Mouse (Mus musculus) adrenal gland, adult (tissue): ENCODE results near the gene Lrguk.

ENCODE experiments used
- DNase-seq, 2 experiments: peaks; one replicate each; pipeline ENCODE4 v3.0.0; 2022 to 2023; ENCODE audit warnings: low spot score in 1 of 2; ENCODE audit not compliant: inconsistent age in 2 of 2

Lrguk gene

DNA sequence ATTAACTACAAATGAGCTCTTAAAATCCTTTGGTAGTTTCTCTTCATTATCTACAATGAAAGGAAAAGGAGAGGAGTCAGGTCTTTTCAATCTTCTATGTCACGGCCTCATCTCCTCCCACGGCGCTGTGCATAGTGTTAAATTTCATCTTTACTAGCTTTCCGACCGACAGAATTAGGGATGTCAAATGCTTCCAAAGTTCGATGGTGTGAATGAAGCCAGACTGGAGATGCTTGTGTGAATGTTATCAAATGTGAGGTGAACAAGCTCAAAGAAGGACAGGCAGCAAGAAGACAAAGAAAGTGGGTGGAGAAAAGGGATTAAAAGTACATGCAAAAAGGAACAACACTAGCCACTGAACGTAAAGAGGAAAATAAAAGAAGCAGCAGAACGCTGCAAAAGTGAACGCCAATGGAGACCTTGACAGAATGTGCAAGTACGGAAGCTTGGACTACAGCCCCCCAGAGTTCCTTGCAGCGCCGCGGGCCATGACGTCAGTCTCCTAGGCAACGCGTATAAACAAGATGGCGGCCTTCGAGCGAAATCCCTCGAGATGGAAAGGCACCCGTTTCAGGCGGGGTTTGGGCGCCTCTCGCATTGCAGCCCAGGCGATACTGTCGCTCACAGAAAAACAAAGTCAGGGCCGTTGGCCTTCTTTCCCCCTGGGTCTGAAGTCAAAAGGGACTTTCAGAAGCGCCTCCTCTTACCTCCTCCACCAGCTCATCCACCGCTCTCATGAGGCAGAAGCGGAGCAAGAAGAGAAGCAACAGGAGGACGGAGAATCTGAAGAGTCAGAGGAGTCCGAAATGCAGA, at the start of gene Lrguk:
Lrguk (plus strand) TSS at position 516 of the 813 bp plus-strand sequence.
- peak; percentile 87 to 96 for DNase-seq

DNA sequence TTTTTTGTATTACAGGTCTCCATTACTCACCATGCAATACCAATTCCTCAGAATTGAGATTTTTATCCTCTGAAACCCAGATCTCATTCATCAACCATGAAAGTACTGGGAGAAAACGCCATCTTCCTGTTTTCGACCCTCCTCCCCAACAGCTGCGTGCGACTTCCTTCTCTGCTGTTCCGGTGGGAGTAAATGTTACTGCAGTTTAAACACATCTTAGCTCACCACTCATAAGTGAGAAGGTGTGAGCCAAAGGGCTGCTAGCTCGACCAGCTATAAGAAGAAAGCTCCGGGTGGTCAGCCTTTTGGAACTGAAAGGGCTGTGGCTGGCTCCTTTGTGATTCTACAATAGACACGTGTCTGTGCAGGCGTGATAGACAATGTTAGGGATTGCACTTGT, 46.5 kb upstream of the Lrguk start:
- no peak for DNase-seq

DNA sequence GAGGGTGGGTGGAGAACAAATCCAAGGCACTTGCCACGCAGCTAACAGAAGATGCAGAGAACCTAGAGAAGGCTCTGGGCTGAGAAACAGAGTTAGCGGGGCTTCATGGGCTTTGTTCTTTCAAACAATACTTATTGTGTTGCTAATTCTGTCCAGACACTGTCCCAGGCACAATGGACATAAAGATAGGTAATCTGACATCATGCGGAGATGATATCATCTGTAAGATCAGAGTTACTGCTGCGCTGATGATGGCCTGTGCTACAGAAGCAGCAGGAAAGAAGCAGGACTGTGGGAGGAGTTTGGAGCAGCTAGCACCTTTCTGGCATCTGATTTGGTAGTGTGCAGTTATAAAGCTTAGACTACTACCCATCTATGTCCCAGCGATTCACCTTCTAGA, 42.1 kb upstream of the Lrguk start:
- DNase-seq = no peak

DNA sequence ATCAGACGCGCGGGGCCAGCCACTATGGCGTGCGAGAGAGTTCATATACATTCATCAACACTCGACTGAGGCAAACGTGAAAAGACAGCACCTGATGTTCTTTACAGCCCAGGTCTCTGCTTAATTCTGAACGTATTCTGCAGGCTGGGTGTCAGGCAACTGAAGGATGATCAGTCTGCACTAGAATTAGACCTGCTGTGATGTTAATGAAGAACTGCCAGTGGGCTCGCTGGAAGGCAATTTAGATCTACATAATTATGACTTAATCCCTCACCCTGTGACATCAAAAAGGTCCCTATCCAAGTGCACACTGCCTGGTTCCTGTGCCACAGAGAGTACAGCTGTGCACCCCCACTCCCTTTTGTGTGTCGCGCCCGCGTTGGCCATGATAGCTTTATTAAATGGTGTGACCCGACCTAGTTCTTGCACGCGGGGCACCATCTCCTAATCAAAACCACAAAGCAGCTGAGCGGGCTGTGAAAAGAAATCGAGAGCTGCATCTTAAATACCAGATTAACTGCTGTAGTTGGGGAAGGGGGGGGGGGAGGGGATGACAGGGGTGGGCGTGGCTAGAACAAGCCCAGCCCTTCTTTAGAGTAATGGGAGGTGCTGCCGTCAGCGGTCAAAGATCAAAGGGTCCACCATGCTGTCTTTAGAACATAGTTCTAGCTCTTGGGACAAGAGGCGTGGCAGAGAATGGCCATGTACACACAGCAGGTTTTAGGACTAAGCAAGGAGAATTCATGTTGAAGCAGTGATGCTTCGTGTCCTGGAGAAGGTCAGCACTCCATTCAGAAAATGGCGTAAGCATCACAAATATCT, 36.8 kb upstream of the Lrguk start:
- DNase-seq = no peak

DNA sequence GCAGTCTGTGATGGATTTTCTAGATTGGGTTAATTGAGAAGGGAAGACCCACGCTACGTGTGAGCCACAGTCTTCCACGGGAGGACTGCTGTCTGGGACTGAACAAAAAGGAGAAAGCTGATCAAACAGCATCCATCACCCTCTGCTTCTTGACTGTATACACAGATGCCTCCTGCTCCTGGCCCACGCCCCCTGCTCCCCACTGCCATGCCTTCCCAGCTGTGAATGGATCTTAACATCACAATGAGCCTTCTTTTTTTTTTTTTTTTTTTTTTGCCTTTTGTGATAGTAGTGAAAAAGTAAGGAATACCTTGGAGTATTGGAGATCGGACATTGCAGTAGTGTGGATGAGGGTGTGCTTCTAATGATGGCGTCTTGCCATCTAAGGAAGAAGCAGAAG, 35.4 kb upstream of the Lrguk start:
- DNase-seq = no peak

DNA sequence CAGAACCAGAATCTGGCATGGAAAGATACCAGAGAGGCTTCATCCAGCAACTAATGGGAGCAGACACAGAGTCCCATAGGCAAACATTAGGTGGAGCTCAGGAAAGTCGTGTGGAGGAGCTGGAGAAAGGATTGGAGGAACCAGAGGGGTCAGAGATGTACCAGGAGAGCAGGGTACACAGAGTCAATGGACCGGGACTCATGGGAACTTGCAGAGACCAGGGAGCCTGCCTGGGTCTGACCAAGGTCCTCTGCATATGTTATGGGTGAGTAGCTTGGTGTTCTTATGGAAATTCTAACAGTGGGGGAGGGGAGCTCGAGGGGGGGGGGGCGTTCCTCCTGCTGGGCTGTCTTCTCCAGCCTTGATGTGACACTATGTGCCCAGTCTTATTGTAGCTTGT, 30.7 kb upstream of the Lrguk start:
- DNase-seq = no peak

DNA sequence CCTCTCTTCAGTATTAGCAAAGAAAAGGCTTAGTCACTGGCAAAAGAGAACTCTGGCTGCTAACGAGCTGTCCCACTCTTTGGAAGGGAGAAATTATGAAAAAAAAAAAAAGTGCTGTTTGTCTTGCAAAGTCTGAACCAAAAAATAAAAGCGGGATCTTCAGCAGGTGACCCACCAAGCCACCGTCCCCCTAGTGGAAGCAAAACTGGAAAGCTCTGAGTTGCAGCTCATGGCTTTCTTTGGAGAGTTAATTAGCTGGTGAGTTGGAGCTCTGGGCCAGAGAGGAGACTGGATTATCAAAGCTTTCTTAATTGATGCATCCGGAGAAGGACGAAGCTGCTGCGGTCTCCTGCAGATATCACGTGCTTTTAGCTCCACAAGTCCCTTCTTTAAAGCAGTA, 29.7 kb upstream of the Lrguk start:
- no peak for DNase-seq

DNA sequence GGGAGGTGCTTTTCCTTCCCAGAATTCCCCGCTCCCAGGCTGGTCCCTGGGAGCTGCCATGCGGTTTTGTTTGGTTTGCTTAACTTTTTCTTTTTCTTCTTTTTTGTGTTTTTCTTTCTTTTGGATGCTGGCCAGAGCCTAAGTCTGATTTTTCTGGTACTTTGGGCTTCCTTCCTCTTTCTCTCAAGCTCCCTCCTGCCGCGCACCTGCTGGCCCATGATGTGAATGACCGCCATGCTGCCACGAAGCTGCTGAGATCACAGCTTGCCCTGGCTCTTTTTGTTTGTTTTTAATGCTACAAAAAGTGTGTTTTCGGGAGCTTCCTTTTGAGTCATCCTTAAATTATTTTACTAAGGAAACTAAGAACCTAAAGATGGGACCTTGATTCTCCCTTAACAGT, 28.6 kb upstream of the Lrguk start:
- no peak for DNase-seq

DNA sequence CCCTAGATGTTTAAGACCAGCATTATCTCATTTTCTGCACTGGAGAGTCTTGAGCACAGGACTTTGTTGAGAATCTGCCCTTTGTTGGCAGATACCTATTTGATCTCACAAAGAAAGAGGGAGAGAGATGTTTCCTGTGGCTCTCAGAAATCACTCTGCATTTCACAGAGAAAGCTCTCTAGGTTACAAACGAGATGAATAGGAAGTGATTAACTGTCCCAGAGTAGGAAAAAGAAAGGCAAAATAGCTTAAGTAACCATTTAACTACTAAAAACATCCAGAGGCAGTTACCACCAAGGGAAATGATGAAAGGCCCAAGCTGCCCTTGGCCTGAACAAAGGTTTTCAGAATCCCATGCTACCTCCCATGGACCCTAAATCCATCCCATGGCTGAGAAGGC, 26.2 kb upstream of the Lrguk start:
- no peak for DNase-seq

DNA sequence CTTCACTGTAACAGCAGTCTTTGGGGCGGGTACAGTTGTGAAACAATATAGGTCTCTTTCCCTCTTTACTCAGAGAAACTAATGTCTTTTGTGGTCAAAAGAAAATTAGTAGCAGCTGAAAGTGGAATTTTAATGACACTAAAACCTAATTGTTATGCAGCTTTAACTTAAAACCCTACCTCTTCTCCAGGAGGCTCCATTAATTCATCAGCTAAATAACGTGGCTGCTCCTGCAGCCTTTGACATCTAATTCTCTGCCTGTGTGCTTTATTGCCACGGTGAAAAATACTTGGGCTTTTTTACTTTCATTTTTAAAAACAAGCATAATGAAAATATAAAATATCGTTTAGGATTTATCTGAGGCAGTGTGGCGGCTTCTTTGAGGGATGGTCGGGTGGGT, 15.8 kb upstream of the Lrguk start:
- DNase-seq = no peak

DNA sequence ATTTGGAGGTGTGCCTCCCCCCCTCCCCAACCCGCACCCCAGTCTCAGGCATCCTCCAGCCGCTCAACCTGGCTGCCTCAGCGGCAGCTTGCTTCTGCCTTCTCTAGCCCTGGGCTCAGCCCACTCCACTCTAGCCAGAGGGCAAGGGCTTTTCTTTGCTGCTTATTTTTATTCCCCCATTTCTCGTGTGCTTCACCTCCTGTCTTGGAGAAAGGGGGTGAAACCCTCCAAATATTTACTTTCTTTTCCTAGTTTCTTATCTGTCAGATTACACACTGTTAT, 439 bp downstream of the Lrguk start:
- DNase-seq = no peak

DNA sequence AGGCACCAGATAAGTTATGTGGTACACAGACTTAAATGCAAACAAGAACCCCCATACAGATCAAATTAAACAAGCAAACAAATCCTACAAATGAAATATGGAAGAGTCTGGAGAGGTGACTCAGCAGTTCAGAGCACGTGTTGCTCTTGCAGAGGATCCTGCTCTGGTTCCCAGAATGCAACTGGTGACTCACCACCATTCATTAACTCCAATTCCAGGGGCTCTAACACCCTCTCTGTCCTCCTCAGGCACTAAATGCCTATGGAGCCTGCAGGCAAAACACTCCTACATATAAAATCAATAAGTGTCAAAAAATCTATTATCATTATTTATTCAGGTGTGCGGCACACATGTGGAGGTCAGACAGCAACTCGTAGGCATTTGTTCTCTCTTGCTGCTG, 4.8 kb downstream of the Lrguk start:
- no peak for DNase-seq

DNA sequence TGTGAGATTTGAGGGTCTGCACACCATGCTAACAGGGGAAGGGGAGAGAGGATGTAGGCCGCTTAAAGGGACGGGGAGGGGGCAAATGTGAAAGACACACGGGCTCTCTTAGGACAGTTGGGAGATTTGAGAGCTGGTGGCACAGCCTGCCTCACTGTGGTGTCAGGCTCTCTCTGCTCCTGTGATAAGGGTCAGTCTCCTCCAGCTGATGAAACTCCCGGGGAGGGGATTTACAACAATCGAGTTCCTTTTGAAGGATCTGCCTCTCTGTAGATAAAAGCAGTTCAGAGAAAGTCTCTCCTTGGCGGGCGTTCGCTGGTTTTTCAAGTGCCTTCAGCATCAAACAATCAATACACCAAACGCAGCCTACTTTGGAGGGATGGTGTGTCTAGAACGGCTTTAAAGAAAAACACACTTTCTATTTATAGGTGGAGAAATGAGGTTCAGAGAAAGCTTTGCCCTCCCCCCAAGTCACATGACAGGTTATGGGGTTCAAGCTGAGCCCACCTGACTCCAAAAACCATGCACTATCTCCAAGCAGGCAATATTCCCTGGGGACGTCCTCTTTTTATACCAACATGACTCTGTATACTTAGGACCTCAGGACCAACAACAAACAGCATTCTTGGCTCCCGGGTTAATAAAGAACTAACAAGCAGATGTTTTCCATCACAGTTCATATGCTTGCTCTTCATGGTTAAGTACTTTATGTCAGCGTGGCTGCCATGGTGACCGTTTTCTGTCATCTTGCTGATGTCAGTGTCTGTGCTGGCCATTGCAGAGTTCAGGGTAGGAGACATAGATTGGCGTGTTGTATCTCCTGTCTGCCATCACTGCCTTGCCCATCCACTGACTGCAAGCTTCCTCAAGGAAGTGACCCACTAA, 5.6 kb downstream of the Lrguk start:
- DNase-seq = no peak

DNA sequence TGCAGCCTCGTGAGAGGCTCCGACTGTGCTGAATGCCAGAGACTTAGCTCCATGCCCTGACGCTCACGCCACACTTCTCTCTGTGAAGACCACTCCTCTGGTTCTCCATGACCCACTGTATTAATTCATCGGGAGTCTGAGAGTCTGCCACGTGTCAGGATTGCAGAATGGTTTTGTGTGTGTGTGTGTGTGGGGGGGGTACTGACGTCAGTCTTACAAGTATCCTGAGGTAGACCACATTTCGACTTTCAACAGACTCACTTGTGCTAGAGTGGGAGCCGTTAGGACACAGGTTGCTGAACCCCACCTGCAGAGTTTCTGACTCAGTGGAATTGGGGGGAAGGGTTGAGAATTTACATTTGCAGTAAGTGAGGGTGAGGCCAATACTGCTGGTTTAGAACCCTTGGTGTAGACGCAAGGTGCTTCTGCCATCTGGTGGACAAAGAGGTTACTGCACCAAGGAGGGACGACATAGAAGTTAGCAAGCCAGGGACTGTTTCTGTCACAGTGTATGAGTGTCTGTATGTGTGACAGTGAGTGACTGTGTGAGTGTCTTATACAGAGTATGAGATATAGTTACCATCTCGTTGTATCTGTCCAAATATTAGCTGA, 11.5 kb downstream of the Lrguk start:
- peak; percentile 63 to 93 for DNase-seq

DNA sequence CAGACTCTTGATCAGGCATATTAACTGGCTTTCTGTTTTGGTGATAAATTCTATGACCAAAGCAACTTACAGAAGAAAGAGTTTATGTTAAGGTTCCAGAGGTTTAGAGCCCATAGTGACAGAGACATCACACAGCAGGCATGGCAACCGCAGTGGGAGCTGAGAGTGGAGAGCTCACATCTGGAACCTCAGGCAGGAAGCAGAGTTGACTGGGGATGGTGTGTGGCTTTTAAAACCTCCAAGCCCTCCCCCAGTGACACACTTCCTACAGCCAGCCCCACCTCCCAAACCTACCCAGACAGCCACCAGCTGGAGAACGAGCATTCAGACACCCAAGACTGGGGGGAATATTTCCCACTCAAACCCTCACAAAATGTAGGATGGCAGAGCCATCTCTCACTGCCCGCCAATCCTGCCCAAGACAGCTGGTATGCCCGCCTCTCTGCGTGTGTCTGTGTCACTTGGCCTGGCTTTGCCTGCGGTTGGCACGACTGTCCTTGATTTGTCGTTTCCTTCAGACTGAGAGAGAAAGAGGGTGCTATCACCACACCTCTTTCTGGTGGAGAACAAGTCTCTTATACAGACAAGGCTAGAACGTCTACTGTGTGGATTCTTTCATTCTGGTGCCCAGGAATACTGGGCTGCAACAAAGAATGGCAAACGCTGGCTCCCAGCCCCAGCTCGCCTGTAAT, 12.5 kb downstream of the Lrguk start:
- DNase-seq = no peak

DNA sequence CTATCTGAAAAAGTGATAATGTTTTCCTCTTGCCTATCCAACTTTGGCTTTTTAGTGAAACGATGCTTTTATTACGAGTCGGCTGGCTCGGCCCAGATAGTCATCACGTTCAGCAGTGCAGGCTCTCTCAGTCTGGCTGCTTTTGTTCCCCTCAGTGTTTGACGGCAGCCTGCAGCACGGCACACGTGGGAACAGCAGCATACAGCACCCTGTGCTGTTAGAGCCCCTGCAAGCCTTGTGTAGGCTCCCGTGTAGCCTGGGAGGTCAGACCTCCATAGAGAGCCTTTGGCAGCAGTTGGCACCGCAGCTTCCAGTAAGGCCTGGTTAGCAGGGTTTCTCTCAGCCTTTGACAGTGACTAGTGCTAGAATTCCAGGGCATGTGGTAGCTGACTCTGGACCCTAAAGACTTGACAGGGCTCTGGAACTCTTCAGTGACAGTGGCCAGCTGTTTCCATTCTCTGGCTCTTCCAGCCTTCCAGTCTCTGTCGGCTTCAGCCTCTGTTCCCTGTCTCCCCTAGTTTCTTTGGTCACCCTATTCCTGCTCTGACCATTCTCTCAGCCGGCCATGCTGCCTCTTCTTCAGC, 15.1 kb downstream of the Lrguk start:
- no peak for DNase-seq

DNA sequence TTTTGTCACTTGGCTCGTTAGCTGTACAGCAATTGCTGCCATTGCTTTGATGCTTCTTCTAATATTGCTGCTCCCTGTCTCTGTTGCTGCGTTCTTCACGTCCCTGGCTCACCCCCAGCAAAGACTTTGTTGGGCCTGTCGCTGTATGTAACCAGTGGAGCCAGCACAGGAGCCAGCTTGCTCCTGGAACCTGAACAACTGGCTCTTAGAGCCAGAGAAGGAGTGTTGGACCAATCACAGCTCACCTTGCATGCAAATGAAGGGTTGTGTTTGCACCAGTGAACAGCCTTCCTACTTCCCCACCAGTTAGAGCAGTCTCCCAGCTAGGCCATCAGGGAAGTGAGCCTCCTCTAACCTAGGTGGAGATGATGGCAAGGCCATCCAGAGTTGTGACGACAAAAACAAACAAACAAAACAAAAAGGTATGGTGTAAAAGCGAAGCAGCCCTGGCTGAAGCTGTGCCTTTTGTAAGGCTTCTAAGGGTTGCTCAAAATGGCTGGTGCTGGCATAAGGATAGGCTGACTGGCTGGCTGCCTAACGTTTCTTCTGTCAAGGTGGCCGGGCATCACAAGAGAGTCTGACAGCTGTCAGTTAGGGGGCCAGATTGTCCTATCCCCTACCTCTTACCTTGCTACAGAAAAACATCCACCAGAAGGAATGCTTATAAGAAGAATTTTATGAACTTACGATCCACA, 15.7 kb downstream of the Lrguk start:
- no peak for DNase-seq

DNA sequence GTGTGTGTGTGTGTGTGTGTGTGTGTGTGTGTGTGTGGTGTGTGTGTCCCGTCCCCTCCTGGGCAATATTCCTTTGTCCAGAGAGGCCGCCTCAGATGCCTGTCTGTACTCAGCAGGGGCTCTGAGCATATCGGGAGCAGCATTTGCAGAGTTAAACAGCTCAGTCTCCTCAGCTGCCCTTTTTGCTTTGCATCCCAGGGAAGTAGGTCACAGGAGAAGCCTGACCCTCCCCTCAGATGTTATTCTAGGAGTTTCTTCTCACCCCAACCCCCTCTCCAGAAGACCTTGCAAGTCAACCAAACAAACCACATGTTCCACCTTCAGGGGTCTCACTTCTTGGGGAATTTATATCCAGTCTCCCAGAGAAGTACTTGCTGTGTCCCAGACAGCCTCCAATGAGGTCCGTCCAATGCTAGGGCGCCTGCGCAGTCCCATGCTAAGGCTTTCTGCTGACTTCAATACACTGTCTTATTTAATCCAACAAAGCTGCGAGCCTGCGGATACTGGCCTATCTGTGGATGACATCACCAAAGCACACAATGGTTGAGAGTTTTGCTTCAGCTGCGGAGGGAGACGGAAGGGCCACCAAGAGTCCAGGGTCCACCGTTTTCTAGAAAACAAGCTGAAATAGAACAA, 17.4 kb downstream of the Lrguk start:
- no peak for DNase-seq

DNA sequence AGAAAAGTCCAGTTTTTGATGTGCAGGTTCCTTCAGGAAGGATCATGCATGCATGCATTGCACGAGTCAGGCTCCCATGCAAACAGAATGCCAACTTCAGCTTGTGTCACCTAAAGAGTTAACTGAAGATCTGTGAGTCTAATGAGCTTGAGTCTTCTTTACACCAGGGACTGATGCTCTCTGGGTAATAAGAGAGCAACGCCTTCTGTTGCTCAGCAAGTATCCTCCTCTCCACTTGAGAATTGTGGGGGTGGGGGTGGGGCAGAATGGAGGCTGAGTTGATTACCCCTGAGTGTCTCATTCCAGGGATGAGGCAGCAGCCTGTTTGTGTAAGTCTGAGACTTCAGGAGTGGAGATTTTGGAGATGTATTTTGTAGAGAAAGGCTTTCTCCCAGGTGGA, 20.2 kb downstream of the Lrguk start:
- no peak for DNase-seq
